Mouse (Mus musculus): Measurements from ENCODE around the gene Meis1. TPM values are rescaled to one million over a fixed set of nuclear protein-coding genes. Genes with fewer than 3 reads are reported as not detected.

Meis1 gene
- total RNA-seq (2012; rRNA removed) (1.9 and 3.6 TPM in 2 replicates), total RNA-seq (2014; rRNA removed) (0.19 and 0.47 TPM in 2 replicates), polyA plus RNA-seq (2012; ENCODE audit: insufficient read length, low read depth) (0.64 and 0.81 TPM in 2 replicates)

DNA sequence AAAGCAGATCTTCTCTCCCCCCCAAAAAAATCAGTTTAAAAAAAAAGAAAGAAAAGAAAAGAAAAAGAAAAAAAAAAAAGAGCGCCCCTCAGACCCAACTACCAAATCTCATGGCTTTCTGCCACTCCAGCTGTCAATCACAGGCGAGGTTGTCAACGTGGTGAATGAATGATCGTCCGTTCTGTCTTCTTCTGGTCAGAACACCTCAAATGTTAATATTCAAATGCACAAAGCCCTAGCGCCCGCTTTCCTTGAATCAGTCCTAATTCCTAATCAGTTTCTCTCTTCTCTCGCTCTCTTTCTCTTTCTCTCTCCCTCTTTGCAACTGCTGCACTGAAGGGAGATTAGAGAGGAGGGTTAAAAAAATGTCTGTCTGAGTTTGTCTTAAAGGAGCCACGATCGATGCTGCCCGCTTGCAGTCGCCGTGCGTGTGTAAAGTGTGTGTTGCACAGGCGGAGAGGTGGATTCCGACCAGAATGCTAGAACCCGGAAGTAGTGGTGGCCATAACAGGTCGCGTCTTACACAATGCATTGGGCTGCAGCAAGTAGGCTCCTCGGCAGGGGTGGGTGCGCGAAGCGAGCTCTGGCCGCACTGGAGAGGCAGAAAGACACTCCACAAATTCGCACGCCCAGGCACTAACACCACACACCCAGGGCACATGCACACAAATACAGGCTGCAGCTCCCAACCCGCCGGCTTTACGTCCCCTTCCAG is at the start of gene Meis1:
Gene Meis1 (minus strand): TSS at position 497 of the 715 bp plus-strand sequence.
- H3K4me1 ChIP-seq (ENCODE audit: control insufficient read depth in 1 of 2, insufficient read depth in 2 of 2): no peaks in the 10 kb centered on the region
- no peak within 1 kb of the TSS for H3K4me2 ChIP-seq (ENCODE audit: insufficient read depth, low read depth, poor library complexity, severe bottlenecking)
- peaks cover 8% of the 10 kb centered on the region for H3K9me3 ChIP-seq (replicated peaks; ENCODE audit: low read length)
- no peak within 1 kb of the TSS for H3K4me3 ChIP-seq (replicated peaks in 1 of 3; ENCODE audit: low read depth in 2 of 3, low read length in 2 of 3, poor library complexity in 1 of 3)
- DNase-seq (ENCODE audit: extremely low read depth): no peak
- in situ Hi-C loops (cut with MboI; ENCODE audit: low pct_ligation_motif_present, low pct_unique_long_range_greater_than_20kb, low sequenced_read_pairs): no loop called here
- H3K27me3 ChIP-seq (replicated peaks): no peaks in the 10 kb centered on the region
- no peak within 1 kb of the TSS for H3K9ac ChIP-seq (ENCODE audit: insufficient read depth, low read depth)
- dilution Hi-C loops (cut with MboI; ENCODE audit: extremely low pct_ligation_motif_present, extremely low pct_unique_long_range_greater_than_20kb, low sequenced_read_pairs): no loop called here
- no peak within 1 kb of the TSS for H3K27ac ChIP-seq (ENCODE audit: insufficient read depth, low read depth)
- peaks cover 0 to 2% of the 10 kb centered on the region in 2 experiments for H3K36me3 ChIP-seq (replicated peaks in 1 of 2; ENCODE audit: control insufficient read depth in 1 of 2, insufficient read depth in 1 of 2, low read length in 1 of 2)
- no peak for TF ChIP-seq SMC3 (IDR thresholded peaks at IDR 0.05; ENCODE audit: low read depth, low read length)
- TF ChIP-seq ZNF384 (IDR thresholded peaks at IDR 0.05; ENCODE audit: low read depth, low read length): no peak
- no peak for TF ChIP-seq SIN3A (IDR thresholded peaks at IDR 0.05; ENCODE audit: low read length)
- no peak for TF ChIP-seq JUN (IDR thresholded peaks at IDR 0.05; ENCODE audit: insufficient read depth, low read depth, low read length)
- TF ChIP-seq ELF1 (IDR thresholded peaks at IDR 0.05; ENCODE audit: low read depth, low read length): no peak
- TF ChIP-seq USF1 (IDR thresholded peaks at IDR 0.05; ENCODE audit: low read depth, low read length): no peak
- no peak for TF ChIP-seq POLR2A (IDR thresholded peaks at IDR 0.05; ENCODE audit: low read depth, low read length)
- TF ChIP-seq HCFC1 (IDR thresholded peaks at IDR 0.05; ENCODE audit: low read depth, low read length): no peak
- TF ChIP-seq MXI1 (IDR thresholded peaks at IDR 0.05; ENCODE audit: low read depth, low read length): no peak
- TF ChIP-seq NRF1 (IDR thresholded peaks at IDR 0.05; ENCODE audit: low read depth, low read length): no peak
- no peak for TF ChIP-seq TBP (conservative IDR thresholded peaks at IDR 0.05; ENCODE audit: low read depth, low read length)
- no peak for TF ChIP-seq E2F4 (IDR thresholded peaks at IDR 0.05; ENCODE audit: insufficient replicate concordance, low read depth, low read length)
- TF ChIP-seq RCOR1 (conservative IDR thresholded peaks at IDR 0.05; ENCODE audit: low read depth, low read length): no peak
- TF ChIP-seq TCF12 (IDR thresholded peaks at IDR 0.05; ENCODE audit: low read depth, low read length): no peak
- no peak for TF ChIP-seq MEF2A (IDR thresholded peaks at IDR 0.05; ENCODE audit: borderline replicate concordance, low read depth, low read length)
- no peak for TF ChIP-seq POLR2AphosphoS2 (IDR thresholded peaks at IDR 0.05; ENCODE audit: low read depth, low read length)
- H3K79me2 ChIP-seq (replicated peaks; ENCODE audit: control insufficient read depth, extremely low read depth, insufficient read depth, poor library complexity, severe bottlenecking): no peaks in the 10 kb centered on the region

DNA sequence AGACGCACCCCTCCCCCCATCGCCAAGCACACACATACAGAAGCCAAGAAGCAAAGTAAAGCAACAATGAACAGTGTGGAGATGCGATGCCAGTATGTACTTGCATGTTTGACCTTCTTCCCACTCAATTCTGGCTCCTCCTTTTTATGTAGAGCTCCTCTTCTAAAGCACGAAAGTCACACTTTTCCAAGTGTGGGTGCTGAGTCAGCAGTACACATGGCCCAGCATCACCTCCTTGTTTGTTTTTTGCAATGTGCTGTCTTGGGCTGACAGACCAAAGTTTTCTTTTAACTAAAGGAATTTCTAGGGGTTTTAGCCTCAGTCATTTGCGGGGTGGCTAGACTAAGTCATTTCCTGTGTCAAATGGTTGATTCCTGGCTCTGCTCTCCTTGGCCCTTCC is 48.5 kb upstream of the Meis1 start:
- Histone ChIP-seq H3K27ac (ENCODE audit: insufficient read depth, low read depth) (no peak overlapping the region), H3K4me3 (replicated peaks in 1 of 3; ENCODE audit: low read depth in 2 of 3, low read length in 2 of 3, poor library complexity in 1 of 3) (no peak overlapping the region), H3K36me3 (replicated peaks in 1 of 2; ENCODE audit: control insufficient read depth in 1 of 2, insufficient read depth in 1 of 2, low read length in 1 of 2) (no peaks in the 10 kb centered on the region), H3K79me2 (replicated peaks; ENCODE audit: control insufficient read depth, extremely low read depth, insufficient read depth, poor library complexity, severe bottlenecking) (no peaks in the 10 kb centered on the region), H3K9ac (ENCODE audit: insufficient read depth, low read depth) (no peak overlapping the region), H3K27me3 (replicated peaks) (no peaks in the 10 kb centered on the region), H3K4me1 (ENCODE audit: control insufficient read depth in 1 of 2, insufficient read depth in 2 of 2) (no peaks in the 10 kb centered on the region), H3K9me3 (replicated peaks; ENCODE audit: low read length) (no peaks in the 10 kb centered on the region), H3K4me2 (ENCODE audit: insufficient read depth, low read depth, poor library complexity, severe bottlenecking) (no peak overlapping the region)
- in situ Hi-C loops (cut with MboI; ENCODE audit: low pct_ligation_motif_present, low pct_unique_long_range_greater_than_20kb, low sequenced_read_pairs): no loop called here
- dilution Hi-C loops (cut with MboI; ENCODE audit: extremely low pct_ligation_motif_present, extremely low pct_unique_long_range_greater_than_20kb, low sequenced_read_pairs): no loop called here
- no peak for DNase-seq (ENCODE audit: extremely low read depth)
- TF ChIP-seq TCF12 (IDR thresholded peaks at IDR 0.05; ENCODE audit: low read depth, low read length) (no peak), MAFK (IDR thresholded peaks at IDR 0.05; ENCODE audit: insufficient replicate concordance, low read length) (peak; percentile 94), MXI1 (IDR thresholded peaks at IDR 0.05; ENCODE audit: low read depth, low read length) (no peak), USF1 (IDR thresholded peaks at IDR 0.05; ENCODE audit: low read depth, low read length) (no peak)
